In genomic region chr7:16287016-16287415, GRCm38 (mm10) we compare ENCODE assay signal across 8 mouse cellular contexts. TPM values are rescaled to one million over a fixed set of nuclear protein-coding genes. Genes with fewer than 3 reads are reported as not detected.
DNase-seq lines count a peak whose midpoint lies in the region; ATAC-seq and TF ChIP-seq lines count a peak whose summit lies in the region.

No protein-coding gene starts in this region.

- H3K27ac ChIP-seq in neural tube, embryonic 11.5 days (ENCODE audit: low read depth, low read length), result no peak overlapping the region
- H3K27ac ChIP-seq in limb, embryonic 14.5 days (replicated peaks; ENCODE audit: low read depth, low read length), result peak overlapping the region; percentile 96
- peak overlapping the region; percentile 99 for H3K27ac ChIP-seq in stomach, embryonic 16.5 days (ENCODE audit: low read length)

- H3K9me3 ChIP-seq in neural tube, embryonic 11.5 days (ENCODE audit: control insufficient read depth, low read length), result no peaks in the 10 kb centered on the region
- H3K9me3 ChIP-seq in limb, embryonic 14.5 days (ENCODE audit: control insufficient read depth, low read length), result no peaks in the 10 kb centered on the region
- H3K9me3 ChIP-seq in stomach, embryonic 16.5 days (replicated peaks; ENCODE audit: control insufficient read depth, low read length), result no peaks in the 10 kb centered on the region

- DNase-seq in cerebellum, adult 11-12 months, result peak; percentile 28
- no peak for DNase-seq in cerebellum, adult 9-11 months
- DNase-seq in neural tube, embryonic 11.5 days (ENCODE audit: low spot score), result no peak
- DNase-seq in neural tube, embryonic 10.5 days (ENCODE audit: extremely low spot score, low spot score), result no peak
- no peak for DNase-seq in limb, embryonic 14.5 days (ENCODE audit: low spot score)
- no peak for DNase-seq in left cerebral cortex, postnatal 10 days (ENCODE audit: extremely low spot score in 1 of 2, low spot score in 2 of 2)
- no peak for DNase-seq in right cerebral cortex, postnatal 25 days

- H3K27me3 ChIP-seq in neural tube, embryonic 11.5 days (ENCODE audit: control insufficient read depth, insufficient read depth, low read length), result no peaks in the 10 kb centered on the region
- no peaks in the 10 kb centered on the region for H3K27me3 ChIP-seq in limb, embryonic 14.5 days (ENCODE audit: control insufficient read depth, insufficient read depth, low read length)
- no peaks in the 10 kb centered on the region for H3K27me3 ChIP-seq in stomach, embryonic 16.5 days (ENCODE audit: control insufficient read depth, insufficient read depth, low read length)

- H3K4me3 ChIP-seq in neural tube, embryonic 11.5 days (ENCODE audit: low read depth, low read length), result peak overlapping the region; percentile 75
- peak overlapping the region; percentile 64 for H3K4me3 ChIP-seq in limb, embryonic 14.5 days (replicated peaks; ENCODE audit: low read length)
- peak overlapping the region; percentile 80 for H3K4me3 ChIP-seq in stomach, embryonic 16.5 days (replicated peaks; ENCODE audit: low read length)

- no peak for ATAC-seq in neural tube, embryonic 11.5 days (ENCODE audit: insufficient read depth, low FRiP score, low TSS enrichment)
- no peak for ATAC-seq in limb, embryonic 14.5 days (ENCODE audit: low FRiP score, low read depth)
- no peak for ATAC-seq in stomach, embryonic 16.5 days (ENCODE audit: insufficient read depth, low FRiP score)

- intact Hi-C loops in left cerebral cortex, postnatal 10 days (cut with DNase I), result no loop called here

- WGBS in neural tube, embryonic 11.5 days, result 86% methylated on average over 2 of the region's 2 CpGs
- 89% methylated on average over 2 of the region's 2 CpGs for WGBS in limb, embryonic 14.5 days
- 77% methylated on average over 2 of the region's 2 CpGs for WGBS in stomach, embryonic 16.5 days

- H3K4me1 ChIP-seq in neural tube, embryonic 11.5 days (ENCODE audit: control insufficient read depth, insufficient read depth, low read length), result no peaks in the 10 kb centered on the region; the same call in 1 of the 2 replicates
- H3K4me1 ChIP-seq in limb, embryonic 14.5 days (ENCODE audit: control insufficient read depth, insufficient read depth, low read length), result peaks cover 4% of the 10 kb centered on the region; the same call in 1 of the 2 replicates
- peaks cover 7% of the 10 kb centered on the region; the same call in 1 of the 2 replicates for H3K4me1 ChIP-seq in stomach, embryonic 16.5 days (ENCODE audit: control insufficient read depth, insufficient read depth, low read length)

- peak overlapping the region; percentile 42 for H3K4me2 ChIP-seq in neural tube, embryonic 11.5 days (ENCODE audit: low read depth)
- peak overlapping the region; percentile 57 for H3K4me2 ChIP-seq in limb, embryonic 14.5 days (replicated peaks; ENCODE audit: low read depth, low read length, severe bottlenecking)
- H3K4me2 ChIP-seq in stomach, embryonic 16.5 days (ENCODE audit: low read depth, low read length), result peak overlapping the region; percentile 56

- H3K36me3 ChIP-seq in neural tube, embryonic 11.5 days (ENCODE audit: control insufficient read depth, insufficient read depth, low read length), result 0 out of 2 replicates have a peak, but pooled peaks cover 2% of the 10 kb centered on the region
- peaks cover 20% of the 10 kb centered on the region for H3K36me3 ChIP-seq in limb, embryonic 14.5 days (ENCODE audit: control insufficient read depth, insufficient read depth, low read length)
- H3K36me3 ChIP-seq in stomach, embryonic 16.5 days (ENCODE audit: control insufficient read depth, insufficient read depth, low read length), result peaks cover 6% of the 10 kb centered on the region; the same call in 1 of the 2 replicates

- TF ChIP-seq POLR2A in limb, embryonic 14.5 days (IDR thresholded peaks at IDR 0.05; ENCODE audit: borderline replicate concordance, extremely low read depth, insufficient read depth, insufficient read length), result no peak

- peak overlapping the region; percentile 77 for H3K9ac ChIP-seq in neural tube, embryonic 11.5 days (ENCODE audit: low read length)
- peak overlapping the region; percentile 80 for H3K9ac ChIP-seq in limb, embryonic 14.5 days (ENCODE audit: low read depth, low read length, severe bottlenecking)
- H3K9ac ChIP-seq in stomach, embryonic 16.5 days (ENCODE audit: low read length), result peak overlapping the region; percentile 91

RNA-seq across cellular contexts. Expression of gene Ccdc9, which starts 0.4 kb away (rescaled TPM):
- polyA plus RNA-seq in neural tube, embryonic 11.5 days (2014; fragmentation: Nextera tagmentation; extraction: Ambion mirVana), result 19.6 and 20.8 TPM in 2 replicates
- 64.4 and 84.8 TPM in 2 replicates for polyA plus RNA-seq in limb, embryonic 14.5 days (2012; rRNA removed)
- polyA plus RNA-seq in limb, embryonic 14.5 days (2014; fragmentation: Nextera tagmentation; extraction: Ambion mirVana), result 15.9 and 17.7 TPM in 2 replicates
- polyA plus RNA-seq in stomach, embryonic 16.5 days (2015; fragmentation: Nextera tagmentation; extraction: Ambion mirVana), result 16.7 and 18.8 TPM in 2 replicates
- total RNA-seq in left cerebral cortex, postnatal 10 days (2021), result 10 to 100 TPM; 85.5 to 89.0 TPM

RNA-seq across cellular contexts. Expression of gene Inafm1, which starts 13.6 kb away (rescaled TPM):
- polyA plus RNA-seq in neural tube, embryonic 11.5 days (2014; fragmentation: Nextera tagmentation; extraction: Ambion mirVana), result 12.7 and 13.8 TPM in 2 replicates
- polyA plus RNA-seq in limb, embryonic 14.5 days (2012; rRNA removed), result 48.7 and 57.8 TPM in 2 replicates
- polyA plus RNA-seq in limb, embryonic 14.5 days (2014; fragmentation: Nextera tagmentation; extraction: Ambion mirVana), result 24.3 and 27.4 TPM in 2 replicates
- 11.8 and 12.8 TPM in 2 replicates for polyA plus RNA-seq in stomach, embryonic 16.5 days (2015; fragmentation: Nextera tagmentation; extraction: Ambion mirVana)
- 10 to 100 TPM; 33.0 to 35.6 TPM for total RNA-seq in left cerebral cortex, postnatal 10 days (2021)

RNA-seq across cellular contexts. Expression of gene Bbc3, which starts 21.2 kb away (rescaled TPM):
- polyA plus RNA-seq in neural tube, embryonic 11.5 days (2014; fragmentation: Nextera tagmentation; extraction: Ambion mirVana), result 8.4 and 11.9 TPM in 2 replicates
- polyA plus RNA-seq in limb, embryonic 14.5 days (2012; rRNA removed), result 7.4 and 11.9 TPM in 2 replicates
- polyA plus RNA-seq in limb, embryonic 14.5 days (2014; fragmentation: Nextera tagmentation; extraction: Ambion mirVana), result 3.7 and 4.0 TPM in 2 replicates
- polyA plus RNA-seq in stomach, embryonic 16.5 days (2015; fragmentation: Nextera tagmentation; extraction: Ambion mirVana), result 3.7 and 4.1 TPM in 2 replicates
- 10 to 100 TPM; 30.1 to 34.6 TPM for total RNA-seq in left cerebral cortex, postnatal 10 days (2021)

RNA-seq across cellular contexts. Expression of gene C5ar1, which starts 27.7 kb away (rescaled TPM):
- 2.1 and 2.3 TPM in 2 replicates for polyA plus RNA-seq in neural tube, embryonic 11.5 days (2014; fragmentation: Nextera tagmentation; extraction: Ambion mirVana)
- polyA plus RNA-seq in limb, embryonic 14.5 days (2012; rRNA removed), result 3.2 and 5.4 TPM in 2 replicates
- 2.8 and 3.1 TPM in 2 replicates for polyA plus RNA-seq in limb, embryonic 14.5 days (2014; fragmentation: Nextera tagmentation; extraction: Ambion mirVana)
- 4.6 and 4.8 TPM in 2 replicates for polyA plus RNA-seq in stomach, embryonic 16.5 days (2015; fragmentation: Nextera tagmentation; extraction: Ambion mirVana)
- under 1 TPM; 0.71 to 0.83 TPM for total RNA-seq in left cerebral cortex, postnatal 10 days (2021)

RNA-seq across cellular contexts. Expression of gene C5ar2, which starts 43.1 kb away (rescaled TPM):
- polyA plus RNA-seq in neural tube, embryonic 11.5 days (2014; fragmentation: Nextera tagmentation; extraction: Ambion mirVana), result 0.07 TPM in 1 of 2 replicates, not detected in the other
- polyA plus RNA-seq in limb, embryonic 14.5 days (2012; rRNA removed), result 0.15 and 0.32 TPM in 2 replicates
- polyA plus RNA-seq in limb, embryonic 14.5 days (2014; fragmentation: Nextera tagmentation; extraction: Ambion mirVana), result 0.07 TPM in 1 of 2 replicates, not detected in the other
- polyA plus RNA-seq in stomach, embryonic 16.5 days (2015; fragmentation: Nextera tagmentation; extraction: Ambion mirVana), result 0.21 and 0.30 TPM in 2 replicates
- total RNA-seq in left cerebral cortex, postnatal 10 days (2021), result under 1 TPM; 0.53 to 0.79 TPM
